Mouse (Mus musculus): Measurements from ENCODE around the gene Fgfr3.

GRCm38 (mm10) chr5:33703999-33704398, 17.5 kb upstream of the Fgfr3 start:
- TF ChIP-seq POLR2A (IDR thresholded peaks at IDR 0.05; ENCODE audit: borderline replicate concordance, low read depth, low read length) (no peak), CTCF (IDR thresholded peaks at IDR 0.05; ENCODE audit: low read depth, low read length) (no peak)
